In the genomic region with DNA sequence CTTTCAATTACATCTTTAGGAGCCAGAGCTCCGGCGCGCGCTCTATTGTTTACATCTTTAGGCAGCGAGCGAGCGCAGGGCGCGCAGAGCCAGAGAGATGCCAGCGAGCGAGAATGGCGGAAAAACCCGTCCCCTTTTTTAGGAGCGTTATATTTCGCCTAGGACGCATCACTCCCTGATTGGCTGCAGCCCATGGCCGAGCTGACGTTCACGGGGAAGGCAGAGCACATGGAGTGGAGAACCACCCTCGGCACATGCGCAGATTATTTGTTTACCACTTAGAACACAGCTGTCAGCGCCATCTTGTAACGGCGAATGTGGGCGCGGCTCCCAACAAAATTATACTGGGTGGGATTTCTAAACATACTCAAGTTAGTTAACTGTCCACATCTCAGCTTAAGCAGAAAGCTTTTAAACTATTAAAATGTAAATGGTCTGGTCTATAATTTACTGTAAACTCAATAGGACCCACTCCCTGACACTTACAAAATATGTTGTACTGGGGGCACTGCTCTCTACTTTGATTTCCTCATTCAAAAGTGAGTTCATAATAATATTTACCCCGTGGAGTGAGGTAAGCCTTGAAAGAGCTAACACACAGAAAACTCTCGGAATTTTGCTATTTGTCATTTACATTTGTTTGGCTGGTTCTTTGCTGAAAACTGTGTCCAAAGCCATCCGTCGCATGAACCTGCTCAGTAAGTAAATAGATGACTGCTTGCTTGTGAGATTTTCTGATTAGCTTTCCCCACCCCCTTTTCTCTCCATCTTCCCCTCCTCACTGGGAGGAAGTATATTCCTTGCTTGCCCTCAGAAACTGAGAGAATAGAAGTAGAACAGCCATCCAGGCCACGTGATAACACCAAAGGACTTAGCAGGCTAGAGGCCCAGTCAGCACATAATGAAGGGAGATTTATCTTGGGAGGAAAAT, we compare ENCODE assay signal across 8 mouse cellular contexts.
DNase-seq lines count a peak whose midpoint lies in the region; ATAC-seq and TF ChIP-seq lines count a peak whose summit lies in the region.
"Not testable (repeated sequence)": the region's sequence is repeated elsewhere in the genome, so short reads cannot be mapped to it uniquely, and the experiment has no call there.

No protein-coding gene starts in this region.

- H3K27ac ChIP-seq in embryonic facial prominence, embryonic 14.5 days (replicated peaks; ENCODE audit: low read depth, low read length); heart, adult 2 months; kidney, embryonic 16.5 days (ENCODE audit: low read length); lung, embryonic 14.5 days (ENCODE audit: low read depth); stomach, embryonic 15.5 days: not testable (repeated sequence)
- H3K27ac ChIP-seq in hindbrain, embryonic 13.5 days, result peak overlapping the region; percentile 55
- H3K27ac ChIP-seq in midbrain, postnatal 0 days (ENCODE audit: low read depth, low read length), result 0 out of 2 replicates have a peak overlapping the region, but pooled peaks have one; percentile 12

- H3K27me3 ChIP-seq in embryonic facial prominence, embryonic 14.5 days (replicated peaks; ENCODE audit: control insufficient read depth, insufficient read depth, low read length); heart, adult 2 months (ENCODE audit: control insufficient read depth, insufficient read depth, low read length); hindbrain, embryonic 13.5 days; kidney, embryonic 16.5 days (ENCODE audit: insufficient read depth, low read length); lung, embryonic 14.5 days (ENCODE audit: insufficient read depth, low read length); midbrain, postnatal 0 days (ENCODE audit: insufficient read depth, low read length); stomach, embryonic 15.5 days (replicated peaks): not testable (repeated sequence)

- TF ChIP-seq EP300 in heart, adult 2 months (IDR thresholded peaks at IDR 0.05; ENCODE audit: insufficient read depth, low read depth, low read length), result not testable (repeated sequence)

- not testable (repeated sequence) for H3K79me2 ChIP-seq in heart, adult 2 months (replicated peaks; ENCODE audit: control insufficient read depth, insufficient read depth, low read length)

- peak; percentile 79 for ATAC-seq in embryonic facial prominence, embryonic 14.5 days (ENCODE audit: low read depth)
- ATAC-seq in hindbrain, embryonic 13.5 days (ENCODE audit: low FRiP score), result peak; percentile 86
- not testable (repeated sequence) for ATAC-seq in kidney, embryonic 16.5 days (ENCODE audit: low FRiP score, low TSS enrichment); stomach, embryonic 15.5 days (ENCODE audit: insufficient read depth, low FRiP score, low read depth)
- peak; percentile 75 for ATAC-seq in lung, embryonic 14.5 days (ENCODE audit: insufficient read depth)
- peak; percentile 70; the same call in 1 of the 2 replicates for ATAC-seq in midbrain, postnatal 0 days (ENCODE audit: low FRiP score)

- not testable (repeated sequence) for H3K36me3 ChIP-seq in embryonic facial prominence, embryonic 14.5 days (ENCODE audit: control insufficient read depth, insufficient read depth, low read length); heart, adult 2 months (ENCODE audit: control insufficient read depth, insufficient read depth, low read length); hindbrain, embryonic 13.5 days; kidney, embryonic 16.5 days (ENCODE audit: insufficient read depth, low read length); lung, embryonic 14.5 days (ENCODE audit: insufficient read depth); midbrain, postnatal 0 days (ENCODE audit: insufficient read depth, low read length); stomach, embryonic 15.5 days

- H3K9me3 ChIP-seq in embryonic facial prominence, embryonic 14.5 days (ENCODE audit: control insufficient read depth, low read length); hindbrain, embryonic 13.5 days; kidney, embryonic 16.5 days (ENCODE audit: low read length); lung, embryonic 14.5 days (ENCODE audit: low read depth, low read length); midbrain, postnatal 0 days (ENCODE audit: low read length); stomach, embryonic 15.5 days: not testable (repeated sequence)

- H3K4me3 ChIP-seq in embryonic facial prominence, embryonic 14.5 days (ENCODE audit: low read depth, low read length), result peak overlapping the region; percentile 26
- not testable (repeated sequence) for H3K4me3 ChIP-seq in heart, adult 2 months
- H3K4me3 ChIP-seq in hindbrain, embryonic 13.5 days, result peak overlapping the region; percentile 30
- peak overlapping the region; percentile 24 for H3K4me3 ChIP-seq in kidney, embryonic 16.5 days (ENCODE audit: low read length)
- H3K4me3 ChIP-seq in lung, embryonic 14.5 days (ENCODE audit: low read depth, low read length), result peak overlapping the region; percentile 24
- H3K4me3 ChIP-seq in midbrain, postnatal 0 days (ENCODE audit: low read depth, low read length), result peak overlapping the region; percentile 18; the same call in 1 of the 2 replicates
- peak overlapping the region; percentile 27 for H3K4me3 ChIP-seq in stomach, embryonic 15.5 days (replicated peaks)

- 0 out of 2 replicates have a peak, but pooled peaks have one; percentile 40 for TF ChIP-seq POLR2A in heart, adult 2 months (IDR thresholded peaks at IDR 0.05; ENCODE audit: insufficient read depth, low read depth, low read length)

- H3K4me2 ChIP-seq in embryonic facial prominence, embryonic 14.5 days (ENCODE audit: low read depth, low read length), result peak overlapping the region; percentile 31
- peak overlapping the region; percentile 41 for H3K4me2 ChIP-seq in hindbrain, embryonic 13.5 days
- H3K4me2 ChIP-seq in kidney, embryonic 16.5 days (replicated peaks; ENCODE audit: low read depth, low read length), result peak overlapping the region; percentile 27
- 0 out of 2 replicates have a peak overlapping the region, but pooled peaks have one; percentile 32 for H3K4me2 ChIP-seq in lung, embryonic 14.5 days
- H3K4me2 ChIP-seq in midbrain, postnatal 0 days (ENCODE audit: low read depth, low read length, poor library complexity, severe bottlenecking), result not testable (repeated sequence)
- H3K4me2 ChIP-seq in stomach, embryonic 15.5 days, result peak overlapping the region; percentile 27; the same call in 1 of the 2 replicates

- WGBS in embryonic facial prominence, embryonic 14.5 days, result 56% methylated on average over 31 of the region's 31 CpGs
- WGBS in heart, adult 2 months, result 56% methylated on average over 31 of the region's 31 CpGs
- 52% methylated on average over 31 of the region's 31 CpGs for WGBS in hindbrain, embryonic 13.5 days
- WGBS in kidney, embryonic 16.5 days, result 57% methylated on average over 31 of the region's 31 CpGs
- 48% methylated on average over 31 of the region's 31 CpGs for WGBS in lung, embryonic 14.5 days
- 57% methylated on average over 31 of the region's 31 CpGs for WGBS in midbrain, postnatal 0 days
- WGBS in stomach, embryonic 15.5 days, result 51% methylated on average over 31 of the region's 31 CpGs

- TF ChIP-seq CTCF in heart, adult 2 months (IDR thresholded peaks at IDR 0.05); lung, embryonic 14.5 days (IDR thresholded peaks at IDR 0.05; ENCODE audit: low read depth); midbrain, postnatal 0 days (IDR thresholded peaks at IDR 0.05): not testable (repeated sequence)

- H3K4me1 ChIP-seq in embryonic facial prominence, embryonic 14.5 days (ENCODE audit: control insufficient read depth, insufficient read depth, low read length); heart, adult 2 months (ENCODE audit: control insufficient read depth, insufficient read depth, low read length); hindbrain, embryonic 13.5 days (replicated peaks); kidney, embryonic 16.5 days (ENCODE audit: insufficient read depth, low read length); lung, embryonic 14.5 days (ENCODE audit: insufficient read depth); midbrain, postnatal 0 days (ENCODE audit: insufficient read depth, low read length); stomach, embryonic 15.5 days: not testable (repeated sequence)

- H3K9ac ChIP-seq in embryonic facial prominence, embryonic 14.5 days (ENCODE audit: low read depth, low read length); heart, adult 2 months (ENCODE audit: low read depth, low read length); hindbrain, embryonic 13.5 days; kidney, embryonic 16.5 days (replicated peaks; ENCODE audit: low read length); lung, embryonic 14.5 days; midbrain, postnatal 0 days (replicated peaks; ENCODE audit: low read length, poor library complexity, severe bottlenecking); stomach, embryonic 15.5 days: not testable (repeated sequence)

- peak; percentile 64 for DNase-seq in R1 (ENCODE audit: low read depth, low spot score)
- peak; percentile 42 for DNase-seq in embryonic facial prominence, embryonic 14.5 days (ENCODE audit: low spot score)
- DNase-seq in heart, adult 2 months, result not testable (repeated sequence)
- peak; percentile 34 for DNase-seq in lung, embryonic 14.5 days
- peak; percentile 33 for DNase-seq in midbrain, postnatal 0 days (ENCODE audit: low spot score)

- intact Hi-C loops in heart, adult 2 months (cut with DNase I), result not testable (repeated sequence)
